In the genomic region with DNA sequence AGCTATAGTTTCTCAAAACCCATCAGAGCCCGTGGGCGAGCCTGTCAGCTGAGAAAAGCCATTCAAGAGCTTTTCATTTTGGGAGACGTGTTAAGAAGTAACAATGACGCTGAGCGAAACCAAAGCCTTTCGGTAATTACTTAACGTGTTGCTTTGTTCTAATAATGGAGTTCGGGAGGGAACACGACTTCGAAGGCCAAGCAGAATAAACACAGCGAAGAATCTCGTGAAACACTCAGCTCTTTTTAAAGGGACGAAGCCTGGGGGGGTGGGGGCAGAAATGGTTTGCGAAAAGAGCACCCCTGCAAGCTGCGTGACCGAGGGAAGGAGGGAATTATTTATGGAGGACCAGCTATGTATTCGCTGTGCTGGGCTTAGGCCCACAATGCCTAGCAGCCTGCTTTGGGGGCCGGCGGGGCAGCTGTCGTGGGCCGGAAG, we compare ENCODE assay signal across 14 mouse cellular contexts. TPM values are rescaled to one million over a fixed set of nuclear protein-coding genes. Genes with fewer than 3 reads are reported as not detected.
DNase-seq lines count a peak whose midpoint lies in the region; ATAC-seq and TF ChIP-seq lines count a peak whose summit lies in the region.
"Had no signal": no experiment of that assay in that cellular context is flagged by ENCODE, and none has a peak within 500 bp of the region (broad histone marks: within the 10 kb centered on the region; RNA-seq: fewer than 3 reads in every experiment).

No protein-coding gene starts in this region.

- H3K27ac ChIP-seq in forebrain, embryonic 12.5 days = peak overlapping the region; percentile 65; the same call in 1 of the 2 replicates
- no peak overlapping the region for H3K27ac ChIP-seq in hindbrain, embryonic 16.5 days (ENCODE audit: low read depth, low read length)
- H3K27ac ChIP-seq in cerebellum, adult 2 months (ENCODE audit: insufficient read depth, low read length) = no peak overlapping the region
- H3K27ac ChIP-seq: embryonic facial prominence, embryonic 13.5 days; liver, embryonic 13.5 days had no signal

- H3K9ac ChIP-seq in forebrain, embryonic 12.5 days = no peak overlapping the region
- no peak overlapping the region for H3K9ac ChIP-seq in hindbrain, embryonic 16.5 days (ENCODE audit: low read depth, low read length)
- H3K9ac ChIP-seq: embryonic facial prominence, embryonic 13.5 days; liver, embryonic 13.5 days had no signal

- TF ChIP-seq POLR2A in cerebellum, adult 2 months (IDR thresholded peaks at IDR 0.05; ENCODE audit: borderline replicate concordance, insufficient read depth, low read length) = no peak

- no peak for TF ChIP-seq CTCF in cerebellum, adult 2 months (IDR thresholded peaks at IDR 0.05; ENCODE audit: borderline replicate concordance, insufficient read depth, low read depth, low read length)

- peak; percentile 87 for ATAC-seq in forebrain, embryonic 12.5 days (ENCODE audit: low FRiP score)
- ATAC-seq in hindbrain, embryonic 16.5 days = no peak
- ATAC-seq: intestine, postnatal 0 days had no signal

- H3K36me3 ChIP-seq in forebrain, embryonic 12.5 days (replicated peaks) = no peaks in the 10 kb centered on the region
- H3K36me3 ChIP-seq in hindbrain, embryonic 16.5 days (ENCODE audit: control insufficient read depth, insufficient read depth, low read length) = no peaks in the 10 kb centered on the region
- H3K36me3 ChIP-seq: embryonic facial prominence, embryonic 13.5 days; liver, embryonic 13.5 days had no signal

- peaks cover 10% of the 10 kb centered on the region; the same call in 1 of the 2 replicates for H3K4me1 ChIP-seq in forebrain, embryonic 12.5 days
- H3K4me1 ChIP-seq in hindbrain, embryonic 16.5 days (ENCODE audit: control insufficient read depth, insufficient read depth, low read depth, low read length) = peaks cover 5% of the 10 kb centered on the region
- H3K4me1 ChIP-seq in cerebellum, adult 2 months (ENCODE audit: control insufficient read depth, insufficient read depth, low read length) = no peaks in the 10 kb centered on the region
- H3K4me1 ChIP-seq: embryonic facial prominence, embryonic 13.5 days; liver, embryonic 13.5 days had no signal

- 0 out of 2 replicates have a peak, but pooled peaks cover 4% of the 10 kb centered on the region for H3K27me3 ChIP-seq in forebrain, embryonic 12.5 days
- H3K27me3 ChIP-seq in hindbrain, embryonic 16.5 days (replicated peaks; ENCODE audit: control insufficient read depth, insufficient read depth, low read length) = no peaks in the 10 kb centered on the region; the same call in 1 of the 2 replicates
- H3K27me3 ChIP-seq in cerebellum, adult 2 months (ENCODE audit: control insufficient read depth, insufficient read depth, low read length) = no peaks in the 10 kb centered on the region
- H3K27me3 ChIP-seq: embryonic facial prominence, embryonic 13.5 days; liver, embryonic 13.5 days had no signal

- 0 out of 2 replicates have a peak overlapping the region, but pooled peaks have one; percentile 1 for H3K4me3 ChIP-seq in forebrain, embryonic 12.5 days (replicated peaks)
- no peak overlapping the region for H3K4me3 ChIP-seq in hindbrain, embryonic 16.5 days (ENCODE audit: low read length)
- H3K4me3 ChIP-seq in cerebellum, adult 2 months (replicated peaks; ENCODE audit: insufficient read depth, low read depth, low read length) = no peak overlapping the region
- H3K4me3 ChIP-seq: embryonic facial prominence, embryonic 13.5 days; liver, embryonic 13.5 days had no signal

- peak; percentile 15 to 35 for DNase-seq in layer of hippocampus, postnatal 10 days (ENCODE audit: low spot score in 2 of 2)
- DNase-seq in layer of hippocampus, adult 8-10 months (ENCODE audit: low spot score in 2 of 2) = no peak
- peak; percentile 54 to 62 for DNase-seq in right cerebral cortex, adult 2 months (ENCODE audit: low spot score in 2 of 2)
- DNase-seq in cerebellum, adult 2 months = no peak
- no peak for DNase-seq in yolk sac, embryonic 10.5 days (ENCODE audit: low spot score)
- no peak for DNase-seq in urinary bladder, postnatal 25 days (ENCODE audit: low spot score)
- DNase-seq: adrenal gland, adult 8-10 months; liver, embryonic 13.5 days; lung, postnatal 36 days had no signal

- peak overlapping the region; percentile 41 for H3K4me2 ChIP-seq in forebrain, embryonic 12.5 days
- H3K4me2 ChIP-seq in hindbrain, embryonic 16.5 days (ENCODE audit: low read length) = peak overlapping the region; percentile 3
- H3K4me2 ChIP-seq: embryonic facial prominence, embryonic 13.5 days; liver, embryonic 13.5 days had no signal

- WGBS in forebrain, embryonic 12.5 days = 19% methylated on average over 21 of the region's 21 CpGs
- 43% methylated on average over 21 of the region's 21 CpGs for whole genome bisulfite sequencing in hindbrain, embryonic 16.5 days
- 74% methylated on average over 21 of the region's 21 CpGs for WGBS in cerebellum, adult 2 months

- no peaks in the 10 kb centered on the region for H3K9me3 ChIP-seq in forebrain, embryonic 12.5 days
- H3K9me3 ChIP-seq in hindbrain, embryonic 16.5 days (ENCODE audit: control insufficient read depth, low read length) = no peaks in the 10 kb centered on the region
- H3K9me3 ChIP-seq: embryonic facial prominence, embryonic 13.5 days; liver, embryonic 13.5 days had no signal

RNA-seq across cellular contexts. Expression of a gene that starts 12.1 kb away (rescaled TPM):
- 10 to 100 TPM; 47.8 to 50.1 TPM for total RNA-seq in layer of hippocampus, postnatal 10 days (2021)
- 10 to 100 TPM; 28.2 to 38.0 (median 32.1) TPM for total RNA-seq in layer of hippocampus, adult 8-10 months (2022)
- 3.1 and 3.8 TPM in 2 replicates for polyA plus RNA-seq in forebrain, embryonic 12.5 days (2016; fragmentation: Nextera tagmentation; extraction: Ambion mirVana)
- polyA plus RNA-seq in hindbrain, embryonic 16.5 days (2015; fragmentation: Nextera tagmentation; extraction: Ambion mirVana) = 2.5 and 2.7 TPM in 2 replicates
- 2.2 and 2.8 TPM in 2 replicates for polyA plus RNA-seq in cerebellum, adult 2 months (2012; rRNA removed)
- total RNA-seq: neutrophil, adult 5-6 weeks had no signal
- polyA plus RNA-seq: liver, embryonic 13.5 days had no signal

Comparison
In these comparisons a context has a peak if more than half of its experiments do, and no peak if none do; other contexts are left out.
1. DNase-seq: peak in layer of hippocampus, postnatal 10 days (2 of 2) and right cerebral cortex, adult 2 months (2 of 2); none in layer of hippocampus, adult 8-10 months (0 of 2), cerebellum, adult 2 months (0 of 2), yolk sac, embryonic 10.5 days (single experiment) and urinary bladder, postnatal 25 days (single experiment).